In the genomic region with DNA sequence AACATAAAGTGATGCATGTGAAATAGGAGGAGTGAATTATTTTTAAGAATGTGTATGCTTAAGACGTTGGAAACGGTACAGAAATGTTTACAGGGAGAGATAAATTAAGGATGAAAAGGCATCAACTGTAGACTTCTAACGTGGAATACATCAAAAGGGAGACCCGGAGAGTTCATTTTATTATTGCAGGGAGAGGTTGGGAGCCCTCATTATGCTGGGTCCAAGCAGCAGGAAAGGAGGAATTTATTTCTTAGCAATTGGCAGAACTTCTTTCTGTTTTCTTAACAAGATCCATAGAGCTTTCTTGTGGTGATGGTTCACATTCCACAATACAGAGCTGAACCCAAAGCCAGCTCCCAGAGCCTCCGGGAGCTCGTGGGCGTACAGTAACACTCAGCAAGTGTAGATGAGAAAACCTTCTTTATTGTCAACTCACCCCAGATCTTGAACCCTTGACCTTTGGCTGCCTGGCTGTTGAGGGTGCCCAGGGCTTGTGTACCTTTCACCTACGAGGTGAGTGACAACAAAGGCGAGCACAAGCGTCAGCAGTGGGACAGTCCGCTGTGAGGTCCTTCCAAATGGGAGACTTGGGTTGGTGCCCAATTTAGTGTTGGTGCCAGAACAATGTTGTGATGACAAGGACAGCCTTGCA, we compare ENCODE assay signal across 11 mouse cellular contexts.
A peak's percentile ranks its signal among the peaks of the same experiment; 100 is the strongest.
DNase-seq lines count a peak whose midpoint lies in the region; ATAC-seq and TF ChIP-seq lines count a peak whose summit lies in the region.
"Had no signal": no experiment of that assay in that cellular context is flagged by ENCODE, and none has a peak within 500 bp of the region (broad histone marks: within the 10 kb centered on the region; RNA-seq: fewer than 3 reads in every experiment).

No protein-coding gene starts in this region.

- H3K9ac ChIP-seq in forebrain, embryonic 15.5 days (replicated peaks): no peak overlapping the region
- H3K9ac ChIP-seq in limb, embryonic 14.5 days (ENCODE audit: low read depth, low read length, severe bottlenecking): no peak overlapping the region
- H3K9ac ChIP-seq: neural tube, embryonic 13.5 days had no signal

- no peak overlapping the region; the same call in 1 of the 2 replicates for H3K27ac ChIP-seq in forebrain, embryonic 15.5 days (replicated peaks)
- H3K27ac ChIP-seq in forebrain, embryonic 10.5 days: no peak overlapping the region
- H3K27ac ChIP-seq in limb, embryonic 14.5 days (replicated peaks; ENCODE audit: low read depth, low read length): peak overlapping the region; percentile 50; the same call in 1 of the 2 replicates
- H3K27ac ChIP-seq: neural tube, embryonic 13.5 days had no signal

- peak; percentile 24 for ATAC-seq in forebrain, embryonic 15.5 days (replicated peaks)
- ATAC-seq in limb, embryonic 14.5 days (ENCODE audit: low FRiP score, low read depth): peak; percentile 79
- ATAC-seq: inflammation-experienced regulatory T-cells, adult 6 months had no signal

- no peaks in the 10 kb centered on the region for H3K27me3 ChIP-seq in forebrain, embryonic 15.5 days
- H3K27me3 ChIP-seq in forebrain, embryonic 10.5 days (ENCODE audit: poor library complexity, severe bottlenecking): no peaks in the 10 kb centered on the region
- H3K27me3 ChIP-seq in limb, embryonic 14.5 days (ENCODE audit: control insufficient read depth, insufficient read depth, low read length): no peaks in the 10 kb centered on the region
- H3K27me3 ChIP-seq: neural tube, embryonic 13.5 days had no signal

- no peaks in the 10 kb centered on the region for H3K4me1 ChIP-seq in forebrain, embryonic 15.5 days
- no peaks in the 10 kb centered on the region for H3K4me1 ChIP-seq in forebrain, embryonic 10.5 days
- H3K4me1 ChIP-seq in limb, embryonic 14.5 days (ENCODE audit: control insufficient read depth, insufficient read depth, low read length): peaks cover 9% of the 10 kb centered on the region
- H3K4me1 ChIP-seq: neural tube, embryonic 13.5 days had no signal

- H3K9me3 ChIP-seq in forebrain, embryonic 15.5 days: no peaks in the 10 kb centered on the region
- H3K9me3 ChIP-seq in forebrain, embryonic 10.5 days: no peaks in the 10 kb centered on the region
- no peaks in the 10 kb centered on the region for H3K9me3 ChIP-seq in limb, embryonic 14.5 days (ENCODE audit: control insufficient read depth, low read length)
- H3K9me3 ChIP-seq: neural tube, embryonic 13.5 days had no signal

- 46% methylated on average over 11 of the region's 11 CpGs for WGBS in forebrain, embryonic 15.5 days
- WGBS in forebrain, embryonic 10.5 days: 74% methylated on average over 11 of the region's 11 CpGs
- WGBS in limb, embryonic 14.5 days: 33% methylated on average over 11 of the region's 11 CpGs

- no peaks in the 10 kb centered on the region for H3K36me3 ChIP-seq in forebrain, embryonic 15.5 days
- no peaks in the 10 kb centered on the region for H3K36me3 ChIP-seq in forebrain, embryonic 10.5 days (replicated peaks)
- H3K36me3 ChIP-seq in limb, embryonic 14.5 days (ENCODE audit: control insufficient read depth, insufficient read depth, low read length): no peaks in the 10 kb centered on the region
- H3K36me3 ChIP-seq: neural tube, embryonic 13.5 days had no signal

- intact Hi-C loops in left cerebral cortex, postnatal 4 days (cut with DNase I): loop anchor here (1.0 kb wide), 1 partner anchor 158 kb away; no protein-coding TSS in a partner anchor
- intact Hi-C loops in left cerebral cortex, postnatal 25 days (cut with DNase I): loop anchor here (1.0 kb wide), 1 partner anchor 158 kb away; no protein-coding TSS in a partner anchor
- intact Hi-C loops in left cerebral cortex, postnatal 36 days (cut with DNase I): loop anchor here (1.0 kb wide), 1 partner anchor 158 kb away; no protein-coding TSS in a partner anchor

- no peak overlapping the region for H3K4me2 ChIP-seq in forebrain, embryonic 15.5 days (replicated peaks)
- no peak overlapping the region for H3K4me2 ChIP-seq in limb, embryonic 14.5 days (replicated peaks; ENCODE audit: low read depth, low read length, severe bottlenecking)
- H3K4me2 ChIP-seq: neural tube, embryonic 13.5 days had no signal

- no peak for TF ChIP-seq POLR2A in limb, embryonic 14.5 days (IDR thresholded peaks at IDR 0.05; ENCODE audit: borderline replicate concordance, extremely low read depth, insufficient read depth, insufficient read length)

- no peak overlapping the region for H3K4me3 ChIP-seq in forebrain, embryonic 15.5 days
- H3K4me3 ChIP-seq in forebrain, embryonic 10.5 days: no peak overlapping the region
- H3K4me3 ChIP-seq in limb, embryonic 14.5 days (replicated peaks; ENCODE audit: low read length): no peak overlapping the region
- H3K4me3 ChIP-seq: neural tube, embryonic 13.5 days had no signal

- DNase-seq in forebrain, embryonic 10.5 days (ENCODE audit: extremely low spot score, low spot score): no peak
- peak; percentile 11 for DNase-seq in left cerebral cortex, postnatal 4 days
- no peak for DNase-seq in left cerebral cortex, adult 18-20 months (ENCODE audit: low spot score in 2 of 2)
- DNase-seq in cerebellum, postnatal 10 days: peak; percentile 37 to 47
- peak; percentile 61 for DNase-seq in limb, embryonic 14.5 days (ENCODE audit: low spot score)
- DNase-seq in left cerebral cortex, postnatal 25 days (ENCODE audit: low spot score in 2 of 2): no peak
- DNase-seq in left cerebral cortex, postnatal 36 days (ENCODE audit: low spot score in 2 of 2): no peak
- DNase-seq: B cell, adult 2 months had no signal

Comparison
In these comparisons a context has a peak if more than half of its experiments do, and no peak if none do; other contexts are left out.
1. DNase-seq: peak in left cerebral cortex, postnatal 4 days (single experiment), cerebellum, postnatal 10 days (2 of 2) and limb, embryonic 14.5 days (single experiment); none in forebrain, embryonic 10.5 days (single experiment), left cerebral cortex, adult 18-20 months (0 of 2), left cerebral cortex, postnatal 25 days (0 of 2) and left cerebral cortex, postnatal 36 days (0 of 2).